Mouse (Mus musculus) lung, embryonic 14.5 days (tissue): ENCODE data around the gene 4933415A04Rik. TPM values are rescaled to one million over a fixed set of nuclear protein-coding genes. Genes with fewer than 3 reads are reported as not detected.

Experiments
- ATAC-seq: fragments of 200-750 bp; cut with Nextera tagmentation; 2 replicates; pipeline ENCODE4 v1.8.0; 2017; ENCODE audit warnings: mild to moderate bottlenecking, moderate TSS enrichment, moderate library complexity; ENCODE audit not compliant: insufficient read depth
- DNase-seq: peaks from one replicate; pipeline ENCODE4 v3.0.0-alpha.2; 2015
- H3K27ac ChIP-seq: fragments of 300-500 bp; sonication (generic); 2 replicates; pipeline ENCODE4 v1.5.1; 2014; ENCODE audit warnings: low read depth, mild to moderate bottlenecking, moderate library complexity
- H3K27me3 ChIP-seq: fragments of 300-500 bp; sonication (generic); 2 replicates; pipeline ENCODE4 v1.6.1; 2014; ENCODE audit warnings: low read length, control low read depth; ENCODE audit not compliant: insufficient read depth
- H3K36me3 ChIP-seq: fragments of 300-500 bp; sonication (generic); 2 replicates; pipeline ENCODE4 v1.6.1; 2014; ENCODE audit warnings: control low read depth; ENCODE audit not compliant: insufficient read depth
- H3K4me1 ChIP-seq: fragments of 300-500 bp; sonication (generic); 2 replicates; pipeline ENCODE4 v1.6.1; 2014; ENCODE audit warnings: antibody characterized with exemption, control low read depth; ENCODE audit not compliant: insufficient read depth
- H3K4me2 ChIP-seq: fragments of 300-500 bp; sonication (generic); 2 replicates; pipeline ENCODE4 v1.6.1; 2014; ENCODE audit warnings: mild to moderate bottlenecking
- H3K4me3 ChIP-seq: fragments of 300-500 bp; sonication (generic); 2 replicates; pipeline ENCODE4 v1.5.1; 2014; ENCODE audit warnings: low read depth, low read length
- H3K9ac ChIP-seq: fragments of 300-500 bp; sonication (generic); 2 replicates; pipeline ENCODE4 v1.6.1; 2014
- H3K9me3 ChIP-seq: fragments of 300-500 bp; sonication (generic); 2 replicates; pipeline ENCODE4 v1.6.1; 2016; ENCODE audit warnings: low read depth, low read length, control low read depth
- CTCF ChIP-seq: IDR thresholded peaks from 2 replicates; pipeline ENCODE4 v1.5.1; 2016; ENCODE audit warnings: antibody characterized with exemption, low read depth
- WGBS: fragments of 180-500 bp; shearing (Covaris S2); extraction: QIAGEN DNeasy Blood & Tissue Kit; methylation state at CpG from one replicate; pipeline ENCODE4 v1.1.7; 2014; 5-methylcytosine and 5-hydroxymethylcytosine counted together
- polyA plus RNA-seq: library from polyadenylated mRNA; unstranded; fragments of >200 nt; fragmentation: Nextera tagmentation; extraction: Ambion mirVana; gene quantifications from 2 replicates; pipeline ENCODE4 v1.2.1, GENCODE M21; 2014

4933415A04Rik gene
- polyA plus RNA-seq, 1 experiment from 2014 or later = 7.6 TPM

- Histone ChIP-seq H3K9ac (no peak overlapping the region), H3K27ac (no peak overlapping the region), H3K4me2 (no peak overlapping the region), H3K36me3 (no peaks in the 10 kb centered on the region), H3K27me3 (no peaks in the 10 kb centered on the region), H3K4me1 (peaks cover 12% of the 10 kb centered on the region; the same call in 1 of the 2 replicates), H3K9me3 (no peaks in the 10 kb centered on the region), H3K4me3 (no peak overlapping the region)
- no peak for DNase-seq
- no peak for ATAC-seq
- WGBS = 79% methylated on average over 9 of the region's 9 CpGs
- no peak for TF ChIP-seq CTCF
Measured at GRCm38 (mm10) chr11:43631645-43632044, 44.8 kb downstream of the 4933415A04Rik start.

- H3K9me3 ChIP-seq = no peaks in the 10 kb centered on the region
- ATAC-seq = no peak
- no peak overlapping the region for H3K4me3 ChIP-seq
- peaks cover 8% of the 10 kb centered on the region; the same call in 1 of the 2 replicates for H3K4me1 ChIP-seq
- no peak overlapping the region for H3K9ac ChIP-seq
- no peak overlapping the region for H3K4me2 ChIP-seq
- DNase-seq = no peak
- TF ChIP-seq CTCF = no peak
- no peak overlapping the region for H3K27ac ChIP-seq
- H3K27me3 ChIP-seq = no peaks in the 10 kb centered on the region
- no peaks in the 10 kb centered on the region for H3K36me3 ChIP-seq
- WGBS = 30% methylated on average over 4 of the region's 4 CpGs
Measured at GRCm38 (mm10) chr11:43632566-43632965, 45.7 kb downstream of the 4933415A04Rik start.

- 73% methylated on average over 6 of the region's 6 CpGs for WGBS
- ATAC-seq (peak; percentile 3; the same call in 1 of the 2 replicates), DNase-seq (no peak)
- Histone ChIP-seq H3K9ac (no peak overlapping the region), H3K9me3 (no peaks in the 10 kb centered on the region), H3K27ac (no peak overlapping the region), H3K4me1 (peaks cover 8% of the 10 kb centered on the region; the same call in 1 of the 2 replicates), H3K27me3 (no peaks in the 10 kb centered on the region), H3K4me2 (no peak overlapping the region), H3K36me3 (no peaks in the 10 kb centered on the region), H3K4me3 (no peak overlapping the region)
- TF ChIP-seq CTCF = no peak
Measured at GRCm38 (mm10) chr11:43633165-43633564, 46.3 kb downstream of the 4933415A04Rik start.

GRCm38 (mm10) chr11:43633658-43634401 lies 47.0 kb downstream of the 4933415A04Rik start:
- Histone ChIP-seq H3K9me3 (no peaks in the 10 kb centered on the region), H3K4me1 (peaks cover 8% of the 10 kb centered on the region; the same call in 1 of the 2 replicates), H3K27me3 (no peaks in the 10 kb centered on the region), H3K4me3 (no peak overlapping the region), H3K4me2 (peak overlapping the region; percentile 50), H3K27ac (peak overlapping the region; percentile 44), H3K36me3 (no peaks in the 10 kb centered on the region), H3K9ac (peak overlapping the region; percentile 37; the same call in 1 of the 2 replicates)
- DNase-seq (peak; percentile 90), ATAC-seq (peak; percentile 84)
- peak; percentile 16; the same call in 1 of the 2 replicates for TF ChIP-seq CTCF
- 10% methylated on average over 19 of the region's 19 CpGs for WGBS

GRCm38 (mm10) chr11:43636761-43637160 lies 49.9 kb downstream of the 4933415A04Rik start:
- Histone ChIP-seq H3K4me3 (no peak overlapping the region), H3K27ac (no peak overlapping the region), H3K4me1 (peaks cover 8% of the 10 kb centered on the region; the same call in 1 of the 2 replicates), H3K9me3 (no peaks in the 10 kb centered on the region), H3K4me2 (no peak overlapping the region), H3K36me3 (no peaks in the 10 kb centered on the region), H3K27me3 (no peaks in the 10 kb centered on the region), H3K9ac (no peak overlapping the region)
- DNase-seq = no peak
- 68% methylated on average over 4 of the region's 4 CpGs for WGBS
- no peak for TF ChIP-seq CTCF
- ATAC-seq = no peak

- no peak for DNase-seq
- H3K27ac ChIP-seq = no peak overlapping the region
- H3K4me1 ChIP-seq = peaks cover 15% of the 10 kb centered on the region
- H3K9ac ChIP-seq = no peak overlapping the region
- no peak overlapping the region for H3K4me3 ChIP-seq
- H3K4me2 ChIP-seq = no peak overlapping the region
- H3K27me3 ChIP-seq = no peaks in the 10 kb centered on the region
- H3K9me3 ChIP-seq = no peaks in the 10 kb centered on the region
- no peak for ATAC-seq
- H3K36me3 ChIP-seq = no peaks in the 10 kb centered on the region
- no peak for TF ChIP-seq CTCF
- WGBS = 91% methylated on average over 3 of the region's 3 CpGs
Measured at GRCm38 (mm10) chr11:43638486-43638885, 51.6 kb downstream of the 4933415A04Rik start.

Other genes starting within 250 kb of the 4933415A04Rik start
- gene Pttg1, start 160.8 kb upstream of the 4933415A04Rik start, polyA plus RNA-seq = 82.5 and 87.6 TPM in 2 replicates
- gene Slu7, start 153.3 kb upstream of the 4933415A04Rik start, polyA plus RNA-seq = 47.9 and 50.1 TPM in 2 replicates
- 2.1 and 2.2 TPM in 2 replicates for gene C1qtnf2, start 112.8 kb upstream of the 4933415A04Rik start, polyA plus RNA-seq
- gene Ccnjl, start 58.3 kb upstream of the 4933415A04Rik start, polyA plus RNA-seq = 28.1 and 32.9 TPM in 2 replicates
- not detected in 2 replicates for gene Fabp6, start 14.5 kb downstream of the 4933415A04Rik start, polyA plus RNA-seq
- gene Pwwp2a, start 95.0 kb downstream of the 4933415A04Rik start, polyA plus RNA-seq = 40.3 and 47.1 TPM in 2 replicates
- 70.0 and 74.3 TPM in 2 replicates for gene Ttc1, start 161.0 kb downstream of the 4933415A04Rik start, polyA plus RNA-seq